Mouse (Mus musculus) thymus, adult 2 months (tissue): ENCODE results near the gene Nt5c2.

ENCODE experiments used
- CTCF ChIP-seq: fragments of 200-500 bp; IDR thresholded peaks from 2 replicates; pipeline ENCODE4 v1.5.1; 2012; ENCODE audit warnings: mild to moderate bottlenecking, control low read depth, low read length, moderate library complexity, borderline replicate concordance; ENCODE audit not compliant: control insufficient read depth, poor library complexity, insufficient read depth; ENCODE audit errors: extremely low read depth
- POLR2A ChIP-seq: fragments of 200-500 bp; IDR thresholded peaks from 2 replicates; pipeline ENCODE4 v1.6.1; 2012; ENCODE audit warnings: mild to moderate bottlenecking, low read length, control low read depth, moderate library complexity; ENCODE audit not compliant: control insufficient read depth, poor library complexity, insufficient read depth; ENCODE audit errors: extremely low read depth

DNA sequence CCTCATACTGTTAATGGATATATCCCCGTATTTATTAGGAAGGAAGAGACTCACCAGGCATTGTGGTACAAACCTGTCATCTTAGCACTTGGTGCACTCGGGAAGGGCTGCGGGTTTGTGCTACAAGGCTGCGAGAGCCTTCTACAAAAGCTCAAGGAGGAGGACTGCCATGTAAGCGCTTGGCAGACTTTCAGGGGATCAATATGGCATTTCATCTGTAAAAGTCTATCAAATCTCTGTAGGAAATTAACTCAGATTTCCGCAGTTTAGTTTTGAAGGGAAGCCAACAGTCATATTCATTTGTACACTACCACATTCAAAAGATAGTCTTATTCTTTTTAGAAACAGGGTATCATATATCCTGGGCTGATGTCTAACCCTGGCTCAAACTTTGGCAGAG is 16.8 kb upstream of the Nt5c2 start:
- no peak for TF ChIP-seq CTCF
- TF ChIP-seq POLR2A, result no peak
